Comparison of ENCODE assay signal across 15 mouse cellular contexts in genomic region chr1:130285882-130286281, GRCm38 (mm10).
"Had no signal": no experiment of that assay in that cellular context is flagged by ENCODE, and none has a peak within 500 bp of the region (broad histone marks: within the 10 kb centered on the region; RNA-seq: fewer than 3 reads in every experiment).

No protein-coding gene starts in this region.

- H3K36me3 ChIP-seq: limb, embryonic 13.5 days; midbrain, embryonic 10.5 days; neural tube, embryonic 13.5 days had no signal

- H3K4me1 ChIP-seq: limb, embryonic 13.5 days; midbrain, embryonic 10.5 days; neural tube, embryonic 13.5 days had no signal

- H3K4me2 ChIP-seq: limb, embryonic 13.5 days; neural tube, embryonic 13.5 days had no signal

- H3K4me3 ChIP-seq: limb, embryonic 13.5 days; midbrain, embryonic 10.5 days; neural tube, embryonic 13.5 days had no signal

- H3K9ac ChIP-seq: limb, embryonic 13.5 days; liver, embryonic 14.5 days; neural tube, embryonic 13.5 days had no signal

- H3K27ac ChIP-seq: limb, embryonic 13.5 days; liver, embryonic 14.5 days; midbrain, embryonic 10.5 days; neural tube, embryonic 13.5 days had no signal

- H3K27me3 ChIP-seq: limb, embryonic 13.5 days; neural tube, embryonic 13.5 days had no signal

- ATAC-seq: hindbrain, embryonic 16.5 days; inflammation-experienced regulatory T-cells, adult 6 months; intestine, postnatal 0 days; midbrain, embryonic 16.5 days had no signal

- DNase-seq: kidney, adult 8-10 months; kidney, postnatal 36 days; left cerebral cortex, postnatal 4 days; lung, adult 18-20 months; lung, postnatal 4 days; thymus, adult 2 months; thymus, postnatal 25 days had no signal

- H3K9me3 ChIP-seq: limb, embryonic 13.5 days; midbrain, embryonic 10.5 days; neural tube, embryonic 13.5 days had no signal
